8 mouse cellular contexts compared by ENCODE assay signal in the genomic region with DNA sequence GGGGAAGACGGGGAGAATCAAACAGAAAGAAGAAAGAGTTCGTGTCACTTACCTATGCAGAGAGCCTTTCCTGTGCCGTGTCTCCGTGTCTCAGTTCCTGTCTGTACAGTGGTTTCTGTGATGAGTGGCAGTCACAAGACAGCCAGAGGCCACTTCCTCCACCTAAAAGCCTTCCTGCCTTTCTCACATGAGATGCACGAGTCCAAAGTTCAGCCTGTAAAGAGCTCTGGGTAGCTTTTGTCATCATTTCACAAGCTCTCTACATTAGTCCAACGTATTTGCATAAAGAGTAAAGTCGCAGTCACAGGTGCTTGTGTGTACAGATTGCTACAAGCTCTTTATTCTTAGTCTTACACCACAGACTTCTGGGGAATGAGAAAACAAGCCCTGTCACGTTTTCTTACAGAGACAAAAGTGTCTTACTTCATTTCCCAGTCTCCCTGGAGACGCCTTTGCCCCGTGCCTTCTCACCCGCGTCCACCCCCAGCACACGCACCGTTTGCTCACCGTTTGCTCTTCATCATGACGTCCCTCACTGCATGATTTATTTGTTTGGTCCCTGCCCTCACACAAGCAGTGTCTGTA. TPM values are rescaled to one million over a fixed set of nuclear protein-coding genes. Genes with fewer than 3 reads are reported as not detected.
A peak's percentile ranks its signal among the peaks of the same experiment; 100 is the strongest.
DNase-seq lines count a peak whose midpoint lies in the region; ATAC-seq and TF ChIP-seq lines count a peak whose summit lies in the region.

A gene (minus strand): TSS at position 288 of the 585 bp plus-strand sequence.

- no peaks in the 10 kb centered on the region for H3K9me3 ChIP-seq in liver, embryonic 16.5 days (replicated peaks; ENCODE audit: control insufficient read depth, low read length)
- H3K9me3 ChIP-seq in neural tube, embryonic 13.5 days = no peaks in the 10 kb centered on the region

- H3K4me2 ChIP-seq in liver, embryonic 16.5 days (ENCODE audit: low read depth, low read length) = no peak within 1 kb of the TSS
- H3K4me2 ChIP-seq in neural tube, embryonic 13.5 days = peak within 1 kb of the TSS; percentile 42; the same call in 1 of the 2 replicates

- no peak for TF ChIP-seq CTCF in layer of hippocampus, adult 2 months (conservative IDR thresholded peaks at IDR 0.05)

- H3K9ac ChIP-seq in liver, embryonic 16.5 days (ENCODE audit: low read depth, low read length) = no peak within 1 kb of the TSS
- no peak within 1 kb of the TSS for H3K9ac ChIP-seq in neural tube, embryonic 13.5 days

- no peak within 1 kb of the TSS for H3K4me3 ChIP-seq in layer of hippocampus, adult 2 months
- no peak within 1 kb of the TSS for H3K4me3 ChIP-seq in liver, embryonic 16.5 days (ENCODE audit: low read depth, low read length)
- H3K4me3 ChIP-seq in neural tube, embryonic 13.5 days = no peak within 1 kb of the TSS

- no peaks in the 10 kb centered on the region for H3K4me1 ChIP-seq in liver, embryonic 16.5 days (ENCODE audit: control insufficient read depth, low read depth, low read length)
- peaks cover 15% of the 10 kb centered on the region for H3K4me1 ChIP-seq in neural tube, embryonic 13.5 days (replicated peaks)

- DNase-seq in layer of hippocampus, adult 2 months (ENCODE audit: low spot score in 2 of 2) = no peak
- no peak for DNase-seq in layer of hippocampus, adult 18-20 months (ENCODE audit: low spot score in 2 of 2)
- DNase-seq in adrenal gland, postnatal 25 days = no peak
- no peak for DNase-seq in cerebellum, postnatal 14 days

- WGBS in liver, embryonic 16.5 days (ENCODE audit: insufficient replicate concordance) = 16% methylated on average over 16 of the region's 16 CpGs
- 22% methylated on average over 16 of the region's 16 CpGs for WGBS in neural tube, embryonic 13.5 days

- peak; percentile 84 to 85 for ATAC-seq in hematopoietic stem cell, adult 5-6 weeks (replicated peaks in 1 of 2; ENCODE audit: insufficient read depth in 1 of 2, low FRiP score in 2 of 2, low TSS enrichment in 1 of 2, low read depth in 1 of 2, poor library complexity in 2 of 2, severe bottlenecking in 2 of 2)
- peak; percentile 32; the same call in 1 of the 2 replicates for ATAC-seq in liver, embryonic 16.5 days (ENCODE audit: low read depth)
- ATAC-seq in neural tube, embryonic 13.5 days (ENCODE audit: low read depth) = peak; percentile 65
- ATAC-seq in cerebellum, adult (ENCODE audit: insufficient number of reproducible peaks, low FRiP score, low TSS enrichment) = no peak

- no peaks in the 10 kb centered on the region for H3K36me3 ChIP-seq in liver, embryonic 16.5 days (ENCODE audit: control insufficient read depth, insufficient read depth)
- no peaks in the 10 kb centered on the region for H3K36me3 ChIP-seq in neural tube, embryonic 13.5 days

- peak within 1 kb of the TSS; percentile 18; the same call in 1 of the 2 replicates for H3K27ac ChIP-seq in layer of hippocampus, adult 2 months
- no peak within 1 kb of the TSS for H3K27ac ChIP-seq in liver, embryonic 16.5 days (ENCODE audit: low read length)
- no peak within 1 kb of the TSS for H3K27ac ChIP-seq in neural tube, embryonic 13.5 days (replicated peaks)

- H3K27me3 ChIP-seq in liver, embryonic 16.5 days (ENCODE audit: control insufficient read depth, insufficient read depth, low read depth, low read length) = no peaks in the 10 kb centered on the region
- no peaks in the 10 kb centered on the region for H3K27me3 ChIP-seq in neural tube, embryonic 13.5 days

RNA-seq across cellular contexts. Expression of the gene that starts here (rescaled TPM):
- 1 to 10 TPM; 3.0 to 3.9 TPM for total RNA-seq in layer of hippocampus, adult 2 months (2021)
- 1 to 10 TPM; 3.5 to 3.9 TPM for total RNA-seq in layer of hippocampus, adult 18-20 months (2021)
- 8.8 and 9.0 TPM in 2 replicates for total RNA-seq in hematopoietic stem cell, adult 5-6 weeks (2017)
- 2.8 and 3.7 TPM in 2 replicates for polyA plus RNA-seq in liver, embryonic 16.5 days (2015; fragmentation: Nextera tagmentation; extraction: Ambion mirVana)
- 6.3 and 7.9 TPM in 2 replicates for polyA plus RNA-seq in neural tube, embryonic 13.5 days (2015; fragmentation: Nextera tagmentation; extraction: Ambion mirVana)
- total RNA-seq in adrenal gland, postnatal 25 days (2021) = 0.57 and 1.1 TPM in 2 replicates
